8 mouse cellular contexts compared by ENCODE assay signal in the genomic region with DNA sequence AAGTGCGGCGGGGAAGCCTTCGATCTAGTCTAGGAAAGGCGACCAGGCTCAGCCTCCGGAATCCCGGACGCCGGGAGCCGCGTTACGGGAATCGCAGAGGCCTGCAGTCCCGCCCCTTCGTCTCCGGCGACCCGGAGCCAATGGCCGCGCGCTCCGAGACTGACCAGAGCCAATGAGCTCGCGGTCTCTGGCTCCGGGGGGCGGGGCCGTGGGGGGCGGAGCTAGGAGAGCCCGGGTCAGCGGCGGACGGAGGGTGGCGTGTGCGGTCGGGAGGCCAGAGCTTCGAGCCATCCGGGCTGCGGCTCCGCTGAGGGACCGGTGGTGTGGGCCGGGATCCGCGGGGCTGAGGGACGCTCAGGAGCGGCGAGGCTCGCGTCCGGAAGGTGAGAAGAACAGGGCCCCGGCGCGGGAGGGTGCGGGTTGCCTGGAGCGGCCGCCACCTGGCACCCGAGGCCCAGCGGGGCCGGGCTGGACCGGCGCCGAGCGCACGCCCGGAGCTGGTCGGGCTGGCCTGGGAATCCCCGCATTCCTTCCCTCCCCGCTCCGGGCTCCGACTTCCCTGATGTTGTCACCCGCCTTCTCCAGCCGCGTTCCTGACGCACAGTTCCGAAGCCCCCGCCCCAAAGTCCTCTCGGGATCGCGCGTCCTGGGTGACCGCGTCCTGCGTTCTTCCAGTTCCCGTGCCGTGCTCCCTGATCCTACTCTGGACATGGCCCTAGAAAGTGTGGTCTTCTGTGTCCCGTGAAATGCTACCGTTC. TPM values are rescaled to one million over a fixed set of nuclear protein-coding genes. Genes with fewer than 3 reads are reported as not detected.
DNase-seq lines count a peak whose midpoint lies in the region; ATAC-seq lines count a peak whose summit lies in the region.

A gene (plus strand): TSS at position 203 of the 758 bp plus-strand sequence.

- H3K4me3 ChIP-seq in intestine, embryonic 14.5 days (ENCODE audit: low read depth, low read length), result peak within 1 kb of the TSS; percentile 90

- peak within 1 kb of the TSS; percentile 78 for H3K4me2 ChIP-seq in intestine, embryonic 14.5 days (ENCODE audit: low read length)

- H3K36me3 ChIP-seq in intestine, embryonic 14.5 days (ENCODE audit: control insufficient read depth, insufficient read depth, low read length), result no peaks in the 10 kb centered on the region

- no peaks in the 10 kb centered on the region for H3K27me3 ChIP-seq in intestine, embryonic 14.5 days (replicated peaks; ENCODE audit: control insufficient read depth, insufficient read depth, low read length)

- H3K9ac ChIP-seq in intestine, embryonic 14.5 days (ENCODE audit: low read length), result peak within 1 kb of the TSS; percentile 94

- peak; percentile 99 for ATAC-seq in intestine, embryonic 14.5 days (replicated peaks; ENCODE audit: low FRiP score, low TSS enrichment, low read depth)

- H3K27ac ChIP-seq in intestine, embryonic 14.5 days (ENCODE audit: low read depth), result peak within 1 kb of the TSS; percentile 90

- H3K4me1 ChIP-seq in intestine, embryonic 14.5 days (replicated peaks; ENCODE audit: control insufficient read depth, insufficient read depth, low read length), result peaks cover 21% of the 10 kb centered on the region

- under 1% methylated on average over 77 of the region's 85 CpGs for WGBS in intestine, embryonic 14.5 days

- intact Hi-C loops in left cerebral cortex, postnatal 14 days (cut with DNase I), result loop anchor here (5.0 kb wide), 1 partner anchor 157 kb away; no protein-coding TSS in a partner anchor

- no peaks in the 10 kb centered on the region for H3K9me3 ChIP-seq in intestine, embryonic 14.5 days (ENCODE audit: control insufficient read depth, low read length)

- peak; percentile 98 to 99 for DNase-seq in adrenal gland, adult (ENCODE audit: inconsistent age in 2 of 2, low spot score in 1 of 2)
- peak; percentile 97 for DNase-seq in embryo, embryonic 10.5 days (ENCODE audit: low spot score)
- DNase-seq in gastrocnemius, postnatal 25 days, result peak; percentile 98
- DNase-seq in intestine, embryonic 14.5 days (ENCODE audit: low spot score), result peak; percentile 97
- peak; percentile 93 to 95 for DNase-seq in left cerebral cortex, postnatal 14 days (ENCODE audit: low spot score in 2 of 2)
- DNase-seq in mesoderm, embryonic 11.5 days (ENCODE audit: low read depth, low spot score), result peak; percentile 96
- peak; percentile 90 to 92 for DNase-seq in right cerebral cortex, postnatal 36 days (ENCODE audit: low spot score in 2 of 2)
- DNase-seq in yolk sac, embryonic 10.5 days (ENCODE audit: low spot score), result peak; percentile 95

RNA-seq across cellular contexts. Expression of the gene that starts here (rescaled TPM):
- 100 to 1,000 TPM; 131 to 142 TPM for total RNA-seq in gastrocnemius, postnatal 25 days (2021)
- 46.2 and 46.5 TPM in 2 replicates for polyA plus RNA-seq in intestine, embryonic 14.5 days (2014; fragmentation: Nextera tagmentation; extraction: Ambion mirVana)
- 10 to 100 TPM; 82.2 to 89.1 TPM for total RNA-seq in left cerebral cortex, postnatal 14 days (2021)

Comparison
In these comparisons a context has a peak if more than half of its experiments do, and no peak if none do; other contexts are left out.
1. Peak in every context shown above with its lines: DNase-seq, ATAC-seq, H3K4me3 ChIP-seq and H3K27ac ChIP-seq.